Mouse (Mus musculus) myocyte (in vitro differentiated cells): ENCODE measurements around the gene Dgkg. TPM values are rescaled to one million over a fixed set of nuclear protein-coding genes. Genes with fewer than 3 reads are reported as not detected.

ENCODE experiments used
- H3K27me3 ChIP-seq: one replicate; pipeline ENCODE4 v1.6.1; 2011; ENCODE audit not compliant: control insufficient read depth, insufficient read depth, insufficient read length
- H3K36me3 ChIP-seq: one replicate; pipeline ENCODE4 v1.6.1; 2011; ENCODE audit not compliant: control insufficient read depth, insufficient read depth
- H3K4me2 ChIP-seq: one replicate; pipeline ENCODE4 v1.6.1; 2011; ENCODE audit warnings: low read depth, control low read depth
- H3K4me3 ChIP-seq: one replicate; pipeline ENCODE4 v1.5.1; 2011; ENCODE audit warnings: mild to moderate bottlenecking, control low read depth, moderate library complexity
- H3K79me2 ChIP-seq: one replicate; pipeline ENCODE4 v1.6.1; 2011; ENCODE audit not compliant: control insufficient read depth, insufficient read depth
- H3ac ChIP-seq: one replicate; pipeline ENCODE4 v1.6.1; 2011; ENCODE audit not compliant: control insufficient read depth, insufficient read length
- CEBPB ChIP-seq: IDR thresholded peaks from 2 replicates; pipeline ENCODE4 v1.6.1; 2011; ENCODE audit warnings: mild to moderate bottlenecking, moderate library complexity; ENCODE audit not compliant: poor library complexity, insufficient read depth, severe bottlenecking
- E2F4 ChIP-seq: IDR thresholded peaks from one replicate; pipeline ENCODE4 v1.6.1; 2011; ENCODE audit warnings: mild to moderate bottlenecking, control low read depth, moderate library complexity; ENCODE audit not compliant: insufficient read depth
- MAX ChIP-seq: IDR thresholded peaks from one replicate; pipeline ENCODE4 v1.6.1; 2011; ENCODE audit warnings: low read depth, mild to moderate bottlenecking, control low read depth
- MYOD1 ChIP-seq, 3 experiments: IDR thresholded peaks; one replicate each; pipeline ENCODE4 v1.6.1; 2011; ENCODE audit warnings: control low read depth in 2 of 3, low read depth in 2 of 3, mild to moderate bottlenecking in 2 of 3, moderate library complexity in 1 of 3; ENCODE audit not compliant: insufficient read length in 2 of 3, control insufficient read depth in 1 of 3
- MYOG ChIP-seq, 3 experiments: IDR thresholded peaks; one replicate each; pipeline ENCODE4 v1.6.1; 2011; ENCODE audit warnings: control low read depth in 2 of 3, low read depth in 2 of 3, mild to moderate bottlenecking in 2 of 3; ENCODE audit not compliant: insufficient read length in 2 of 3, control insufficient read depth in 1 of 3, insufficient read depth in 1 of 3
- POLR2A ChIP-seq: IDR thresholded peaks from one replicate; pipeline ENCODE4 v1.6.1; 2011; ENCODE audit warnings: low read depth, mild to moderate bottlenecking, control low read depth, moderate library complexity; ENCODE audit not compliant: insufficient read length
- POLR2AphosphoS2 ChIP-seq: IDR thresholded peaks from one replicate; pipeline ENCODE4 v1.6.1; 2011; ENCODE audit warnings: low read depth, control low read depth; ENCODE audit not compliant: insufficient read length
- REST ChIP-seq: IDR thresholded peaks from one replicate; pipeline ENCODE4 v1.6.1; 2011; ENCODE audit warnings: mild to moderate bottlenecking, control low read depth, moderate library complexity; ENCODE audit not compliant: insufficient read depth, insufficient read length
- SRF ChIP-seq: IDR thresholded peaks from one replicate; pipeline ENCODE4 v1.6.1; 2011; ENCODE audit warnings: low read depth; ENCODE audit not compliant: control insufficient read depth, insufficient read length
- TCF12 ChIP-seq: IDR thresholded peaks from one replicate; pipeline ENCODE4 v1.6.1; 2011; ENCODE audit warnings: mild to moderate bottlenecking, control low read depth; ENCODE audit not compliant: poor library complexity, insufficient read depth, severe bottlenecking
- TCF3 ChIP-seq: IDR thresholded peaks from one replicate; pipeline ENCODE4 v1.6.1; 2011; ENCODE audit warnings: low read depth, control low read depth; ENCODE audit not compliant: insufficient read length
- USF1 ChIP-seq: IDR thresholded peaks from one replicate; pipeline ENCODE4 v1.6.1; 2011; ENCODE audit warnings: low read depth, mild to moderate bottlenecking, control low read depth, moderate library complexity
- polyA plus RNA-seq: library from polyadenylated mRNA; unstranded; fragments of >200 nt; fragmentation: generic; extraction: Trizol; gene quantifications from one replicate; pipeline ENCODE4 v1.2.1, GENCODE M21; 2012; ENCODE audit warnings: missing spikeins

Gene Dgkg
- polyA plus RNA-seq, 1 experiment: 0.01 TPM

DNA sequence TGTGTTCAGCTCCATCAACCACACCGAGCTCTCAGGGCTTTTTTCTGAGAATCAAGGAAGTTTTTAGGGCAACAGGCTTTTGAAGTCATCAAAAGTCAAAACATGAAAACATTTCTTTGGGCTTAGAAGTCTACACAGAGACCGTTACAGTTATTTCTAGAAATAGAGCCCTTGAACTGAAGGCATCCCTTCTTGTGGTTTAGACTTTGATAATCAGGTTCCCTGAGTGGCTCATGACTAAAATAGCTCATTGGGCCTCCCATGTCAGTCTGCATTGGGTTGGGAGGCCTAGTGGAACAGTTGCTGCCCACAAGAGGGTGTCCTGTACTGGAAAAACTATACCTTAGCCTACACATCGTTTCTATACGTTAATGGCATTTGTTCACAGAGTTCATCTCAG lies 130.6 kb downstream of the Dgkg start:
- H3K36me3 ChIP-seq: no peaks in the 10 kb centered on the region
- no peaks in the 10 kb centered on the region for H3K27me3 ChIP-seq
- H3K4me2 ChIP-seq: no peak overlapping the region
- TF ChIP-seq MYOG (IDR thresholded peaks at IDR 0.05; ENCODE audit: control insufficient read depth in 1 of 3, insufficient read depth in 1 of 3, insufficient read length in 2 of 3, low read depth in 2 of 3): no peak
- TF ChIP-seq TCF12: no peak
- no peak for TF ChIP-seq CEBPB
- TF ChIP-seq MYOD1 (IDR thresholded peaks at IDR 0.05; ENCODE audit: control insufficient read depth in 1 of 3, insufficient read length in 2 of 3, low read depth in 2 of 3): no peak
- no peak for TF ChIP-seq E2F4
- no peak for TF ChIP-seq POLR2AphosphoS2
- no peak for TF ChIP-seq POLR2A
- no peak for TF ChIP-seq REST
- TF ChIP-seq SRF: no peak
- TF ChIP-seq TCF3: no peak
- no peak for TF ChIP-seq MAX
- TF ChIP-seq USF1: no peak
- no peak overlapping the region for H3ac ChIP-seq
- H3K79me2 ChIP-seq: no peaks in the 10 kb centered on the region
- no peak overlapping the region for H3K4me3 ChIP-seq

DNA sequence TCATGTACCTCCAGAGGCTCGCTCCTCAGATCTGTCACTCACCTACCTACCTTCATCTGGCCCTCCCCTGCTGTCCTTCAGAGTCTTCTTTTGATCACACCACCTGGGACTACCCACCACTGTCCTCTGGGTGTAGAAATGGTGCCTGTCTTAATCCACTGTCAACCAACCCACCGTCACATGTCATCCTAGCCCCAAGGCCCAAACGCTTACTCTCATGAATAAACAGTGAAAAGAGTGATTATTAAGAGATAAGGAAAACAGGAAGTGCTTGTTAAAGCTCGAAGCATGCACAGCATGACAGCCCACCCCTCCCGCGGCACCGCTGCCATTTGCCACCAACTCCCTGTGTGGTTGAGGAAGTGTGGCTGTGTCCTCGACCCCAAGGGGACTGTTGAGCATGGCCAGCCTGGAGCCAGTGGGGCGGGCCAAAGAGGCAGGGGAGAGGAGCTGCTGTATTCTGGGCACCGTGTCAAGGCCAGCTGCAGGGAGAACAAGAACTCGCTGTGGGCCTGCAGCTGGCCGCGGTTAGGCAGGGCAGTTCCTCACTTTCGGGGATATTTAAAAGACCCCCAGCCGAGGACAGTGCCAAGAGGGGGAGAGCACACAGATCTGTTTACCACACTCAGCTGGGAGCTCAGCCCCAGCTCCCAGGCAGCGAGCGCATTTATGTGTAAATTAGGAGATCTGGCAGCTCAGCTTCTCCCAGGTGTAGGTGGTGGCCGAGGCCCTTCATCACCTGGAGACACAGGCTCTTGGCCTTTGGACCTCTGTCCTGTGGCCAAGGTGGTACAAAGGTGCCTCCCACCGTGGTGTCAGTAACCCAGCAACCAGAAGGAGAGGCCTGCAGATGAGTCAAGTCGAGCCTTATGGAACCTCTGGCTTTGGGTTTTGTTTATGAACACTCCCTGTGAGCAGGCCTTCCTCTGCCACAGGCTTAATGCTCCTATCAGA lies 139.3 kb downstream of the Dgkg start:
- no peak for TF ChIP-seq REST
- Histone ChIP-seq H3K79me2 (no peaks in the 10 kb centered on the region), H3ac (no peak overlapping the region), H3K27me3 (no peaks in the 10 kb centered on the region), H3K36me3 (no peaks in the 10 kb centered on the region), H3K4me2 (no peak overlapping the region), H3K4me3 (no peak overlapping the region)

DNA sequence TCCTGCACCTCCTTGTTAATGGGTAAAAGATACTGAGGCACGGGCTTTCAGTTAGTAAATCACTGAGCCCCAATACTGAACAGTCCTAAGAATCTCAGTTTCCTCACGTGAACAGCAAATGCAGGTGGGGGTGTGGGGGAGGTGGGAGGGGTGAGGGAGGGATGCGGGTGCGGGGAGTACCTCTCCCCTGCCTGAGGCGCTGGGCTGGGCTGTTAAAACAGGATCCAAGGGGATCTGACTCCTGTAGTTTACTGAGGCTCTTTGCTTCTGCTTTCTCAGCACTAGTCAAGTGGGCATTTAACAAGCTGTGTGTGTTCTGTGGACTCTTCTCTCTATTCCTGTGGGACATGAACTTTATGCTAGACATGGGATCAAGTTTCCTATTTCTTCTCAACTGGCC lies 141.5 kb downstream of the Dgkg start:
- Histone ChIP-seq H3K27me3 (no peaks in the 10 kb centered on the region), H3K36me3 (no peaks in the 10 kb centered on the region), H3K4me2 (no peak overlapping the region), H3ac (no peak overlapping the region), H3K79me2 (no peaks in the 10 kb centered on the region), H3K4me3 (no peak overlapping the region)
- TF ChIP-seq MYOG (IDR thresholded peaks at IDR 0.05; ENCODE audit: control insufficient read depth in 1 of 3, insufficient read depth in 1 of 3, insufficient read length in 2 of 3, low read depth in 2 of 3) (no peak), TCF3 (no peak), POLR2AphosphoS2 (no peak)

DNA sequence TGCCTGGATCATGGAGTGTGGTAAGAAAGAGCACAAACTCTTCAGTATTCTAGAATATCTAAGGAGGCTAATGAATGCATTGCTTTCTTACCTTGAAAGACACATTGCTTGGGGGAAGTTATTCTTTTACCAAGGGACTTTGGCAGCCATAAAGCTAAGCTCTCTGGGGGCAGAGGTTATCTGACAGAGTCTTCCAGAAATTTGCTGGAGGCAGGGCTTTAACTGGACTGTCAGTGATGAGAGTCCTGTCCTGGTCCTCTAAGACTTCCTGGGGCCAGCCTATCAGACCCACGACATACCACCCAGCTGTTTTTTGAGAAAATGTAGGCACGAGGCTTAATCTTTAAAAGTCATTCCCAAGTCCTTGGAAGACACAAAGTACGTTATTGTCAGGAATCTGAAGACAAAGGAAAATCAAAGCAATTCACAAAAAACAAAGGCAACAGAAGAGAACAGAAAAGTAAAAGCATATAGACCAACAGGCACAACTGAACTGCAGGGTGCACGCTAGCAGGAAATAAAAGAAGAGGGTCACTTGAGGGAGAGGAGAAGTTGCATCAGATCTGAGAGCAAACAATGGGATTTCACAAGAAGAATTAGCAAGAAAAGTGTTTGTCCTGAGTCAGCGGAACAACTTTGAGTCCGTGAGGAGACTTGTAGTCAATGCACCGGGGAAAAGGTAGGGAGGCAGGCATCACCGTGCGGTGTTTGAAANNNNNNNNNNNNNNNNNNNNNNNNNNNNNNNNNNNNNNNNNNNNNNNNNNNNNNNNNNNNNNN lies 146.0 kb downstream of the Dgkg start:
- Histone ChIP-seq H3K27me3 (no peaks in the 10 kb centered on the region), H3K36me3 (no peaks in the 10 kb centered on the region), H3K4me2 (no peak overlapping the region), H3K79me2 (no peaks in the 10 kb centered on the region), H3K4me3 (no peak overlapping the region), H3ac (no peak overlapping the region)
- no peak for TF ChIP-seq USF1
- no peak for TF ChIP-seq TCF12
- TF ChIP-seq SRF: no peak
- TF ChIP-seq MYOD1 (IDR thresholded peaks at IDR 0.05; ENCODE audit: control insufficient read depth in 1 of 3, insufficient read length in 2 of 3, low read depth in 2 of 3): no peak
- no peak for TF ChIP-seq MYOG (IDR thresholded peaks at IDR 0.05; ENCODE audit: control insufficient read depth in 1 of 3, insufficient read depth in 1 of 3, insufficient read length in 2 of 3, low read depth in 2 of 3)
- TF ChIP-seq TCF3: no peak

DNA sequence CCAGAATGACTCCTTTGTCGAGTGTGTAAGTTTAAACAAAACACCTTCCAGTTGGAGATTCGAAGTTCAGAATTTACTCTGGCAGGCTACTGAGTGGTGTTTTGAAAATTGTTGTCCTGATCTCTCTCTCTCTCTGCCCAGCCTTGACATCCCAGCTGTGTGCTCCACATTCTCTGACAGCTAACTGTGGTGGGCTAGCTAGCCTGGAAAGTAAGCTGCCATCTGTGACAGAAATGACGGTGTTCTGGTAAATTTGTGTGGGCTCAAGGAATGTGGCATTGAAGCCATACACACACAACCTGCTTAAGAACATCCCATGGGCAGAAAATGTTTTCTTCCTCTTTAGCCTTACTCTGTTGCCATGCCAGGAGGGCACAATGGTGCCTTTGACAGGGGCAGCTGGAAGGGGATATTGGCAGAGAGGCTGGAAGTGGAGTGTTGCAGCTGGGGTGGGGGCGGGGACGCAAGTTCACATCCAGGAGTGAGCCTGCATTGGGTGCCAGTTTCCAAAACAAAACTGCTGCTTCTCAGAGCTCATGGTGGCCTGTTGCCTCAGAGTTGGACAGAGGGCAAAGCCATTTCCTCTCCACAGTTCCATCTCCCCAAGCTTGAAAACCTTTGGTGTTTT lies 148.0 kb downstream of the Dgkg start:
- H3K4me2 ChIP-seq: no peak overlapping the region

More for the DNA sequence above, 148.0 kb downstream of the Dgkg start:
- no peaks in the 10 kb centered on the region for H3K79me2 ChIP-seq
- no peak overlapping the region for H3ac ChIP-seq
- no peak for TF ChIP-seq POLR2AphosphoS2
- no peak for TF ChIP-seq MYOG (IDR thresholded peaks at IDR 0.05; ENCODE audit: control insufficient read depth in 1 of 3, insufficient read depth in 1 of 3, insufficient read length in 2 of 3, low read depth in 2 of 3)
- no peak for TF ChIP-seq POLR2A
- TF ChIP-seq MAX: no peak
- no peak for TF ChIP-seq TCF12
- TF ChIP-seq SRF: no peak
- no peak for TF ChIP-seq USF1
- no peak overlapping the region for H3K4me3 ChIP-seq
- no peaks in the 10 kb centered on the region for H3K36me3 ChIP-seq
- no peaks in the 10 kb centered on the region for H3K27me3 ChIP-seq
